Mouse (Mus musculus): ENCODE measurements at regions not wholly inside any gene's neighbourhood (a gene's known extent, or its start where the extent isn't known, plus 50 kb on each side); places are given as distances from the start of the nearest gene placed in this dataset.

GRCm38 (mm10) chr3:52601011-52601745, 333.0 kb downstream of the Foxo1 start:
- DNase-seq (ENCODE audit: low read depth, low spot score): no peak

- DNase-seq (ENCODE audit: low read depth, low spot score): no peak
These were observed 332.4 kb downstream of the Foxo1 start for GRCm38 (mm10) chr3:52600581-52600980.

- DNase-seq (ENCODE audit: low read depth, low spot score): no peak
These were observed 332.0 kb downstream of the Foxo1 start for GRCm38 (mm10) chr3:52600146-52600545.

- DNase-seq (ENCODE audit: low read depth, low spot score): no peak
These were observed 318.3 kb downstream of the Foxo1 start for GRCm38 (mm10) chr3:52586418-52586817.

GRCm38 (mm10) chr3:52579917-52580316, 311.8 kb downstream of the Foxo1 start:
- no peak for DNase-seq (ENCODE audit: low read depth, low spot score)

- no peak for DNase-seq (ENCODE audit: low read depth, low spot score)
These were observed 311.0 kb downstream of the Foxo1 start for GRCm38 (mm10) chr3:52579096-52579495.

GRCm38 (mm10) chr3:52576703-52577244, 308.6 kb downstream of the Foxo1 start:
- DNase-seq (ENCODE audit: low read depth, low spot score): peak; percentile 82

GRCm38 (mm10) chr3:52575237-52575798, 307.2 kb downstream of the Foxo1 start:
- no peak for DNase-seq (ENCODE audit: low read depth, low spot score)

- DNase-seq (ENCODE audit: low read depth, low spot score): no peak
These were observed 306.2 kb downstream of the Foxo1 start for GRCm38 (mm10) chr3:52574341-52574740.

- DNase-seq (ENCODE audit: low read depth, low spot score): no peak
These were observed 305.7 kb downstream of the Foxo1 start for GRCm38 (mm10) chr3:52573806-52574205.

GRCm38 (mm10) chr3:52572514-52573485, 304.7 kb downstream of the Foxo1 start:
- DNase-seq (ENCODE audit: low read depth, low spot score): no peak

- DNase-seq (ENCODE audit: low read depth, low spot score): no peak
These were observed 299.7 kb downstream of the Foxo1 start for GRCm38 (mm10) chr3:52567606-52568372.

- DNase-seq (ENCODE audit: low read depth, low spot score): no peak
These were observed 295.5 kb downstream of the Foxo1 start for GRCm38 (mm10) chr3:52563595-52563994.

- DNase-seq (ENCODE audit: low read depth, low spot score): no peak
These were observed 294.7 kb downstream of the Foxo1 start for GRCm38 (mm10) chr3:52562816-52563215.

GRCm38 (mm10) chr3:52559481-52559880, 291.3 kb downstream of the Foxo1 start:
- DNase-seq (ENCODE audit: low read depth, low spot score): no peak

- no peak for DNase-seq (ENCODE audit: low read depth, low spot score)
These were observed 290.6 kb downstream of the Foxo1 start for GRCm38 (mm10) chr3:52558765-52559164.

GRCm38 (mm10) chr3:52557296-52557695, 289.2 kb downstream of the Foxo1 start:
- peak; percentile 35 for DNase-seq (ENCODE audit: low read depth, low spot score)

GRCm38 (mm10) chr3:52555038-52555437, 286.9 kb downstream of the Foxo1 start:
- DNase-seq (ENCODE audit: low read depth, low spot score): peak; percentile 95

GRCm38 (mm10) chr3:52554490-52554889, 286.4 kb downstream of the Foxo1 start:
- no peak for DNase-seq (ENCODE audit: low read depth, low spot score)

- no peak for DNase-seq (ENCODE audit: low read depth, low spot score)
These were observed 280.2 kb downstream of the Foxo1 start for GRCm38 (mm10) chr3:52548201-52548893.

- DNase-seq (ENCODE audit: low read depth, low spot score): no peak
These were observed 277.9 kb downstream of the Foxo1 start for GRCm38 (mm10) chr3:52546035-52546434.
